ENCODE assay signal across 21 mouse cellular contexts in the genomic region with DNA sequence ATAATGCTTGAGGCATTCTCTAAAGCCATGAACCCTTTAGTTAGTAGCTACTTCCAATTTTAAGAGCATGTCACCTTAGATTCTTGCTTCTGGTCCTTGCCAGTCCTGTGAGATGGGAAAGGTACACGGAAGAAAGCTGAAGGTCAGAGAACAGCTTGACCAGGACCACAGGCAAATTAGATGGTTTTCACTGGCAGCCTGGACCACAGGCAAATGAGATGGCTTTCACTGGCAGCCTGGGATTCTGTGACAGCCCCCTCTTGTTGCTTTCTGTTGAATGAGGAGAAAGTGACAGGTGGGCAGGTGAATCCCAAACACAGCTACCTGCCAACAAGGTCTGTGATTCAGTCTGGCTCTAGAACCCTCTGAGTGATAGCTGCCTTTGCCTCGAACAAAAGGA. TPM values are rescaled to one million over a fixed set of nuclear protein-coding genes. Genes with fewer than 3 reads are reported as not detected.
A peak's percentile ranks its signal among the peaks of the same experiment; 100 is the strongest.
DNase-seq lines count a peak whose midpoint lies in the region; ATAC-seq and TF ChIP-seq lines count a peak whose summit lies in the region.
"Had no signal": no experiment of that assay in that cellular context is flagged by ENCODE, and none has a peak within 500 bp of the region (broad histone marks: within the 10 kb centered on the region; RNA-seq: fewer than 3 reads in every experiment).

No protein-coding gene starts in this region.

- H3K4me1 ChIP-seq in liver, embryonic 14.5 days (replicated peaks; ENCODE audit: control insufficient read depth in 2 of 2, insufficient read depth in 2 of 2, low read length in 1 of 2) = peaks cover 19 to 30% of the 10 kb centered on the region in 2 experiments
- peaks cover 4% of the 10 kb centered on the region; the same call in 1 of the 2 replicates for H3K4me1 ChIP-seq in liver, embryonic 11.5 days (replicated peaks; ENCODE audit: control insufficient read depth, insufficient read depth, low read length)
- H3K4me1 ChIP-seq in CH12.LX (ENCODE audit: control insufficient read depth in 1 of 2, insufficient read depth in 2 of 2) = peaks cover 4 to 15% of the 10 kb centered on the region in 2 experiments
- H3K4me1 ChIP-seq in embryonic fibroblast, embryonic 13.5 days (ENCODE audit: control insufficient read depth, insufficient read depth, low read length) = peaks cover 11% of the 10 kb centered on the region
- H3K4me1 ChIP-seq: embryonic facial prominence, embryonic 10.5 days; embryonic facial prominence, embryonic 12.5 days had no signal

- H3K79me2 ChIP-seq in CH12.LX (replicated peaks; ENCODE audit: control insufficient read depth, extremely low read depth, insufficient read depth, poor library complexity, severe bottlenecking) = no peaks in the 10 kb centered on the region

- no peak for ATAC-seq in liver, embryonic 14.5 days (ENCODE audit: insufficient read depth)
- ATAC-seq in liver, embryonic 11.5 days (replicated peaks; ENCODE audit: low FRiP score) = no peak
- ATAC-seq: activated CD4-positive, CD25-positive, alpha-beta regulatory T cell, adult 4 months had no signal

- no peaks in the 10 kb centered on the region for H3K9me3 ChIP-seq in liver, embryonic 14.5 days (ENCODE audit: control insufficient read depth, low read length)
- no peaks in the 10 kb centered on the region for H3K9me3 ChIP-seq in liver, embryonic 11.5 days (ENCODE audit: control insufficient read depth, low read length)
- H3K9me3 ChIP-seq in CH12.LX (replicated peaks; ENCODE audit: low read length) = peaks cover 3% of the 10 kb centered on the region
- H3K9me3 ChIP-seq: embryonic facial prominence, embryonic 10.5 days; embryonic facial prominence, embryonic 12.5 days; forebrain, embryonic 10.5 days; forebrain, embryonic 12.5 days; G1E had no signal

- WGBS in liver, embryonic 14.5 days (ENCODE audit: insufficient replicate concordance) = 59% methylated on average over 2 of the region's 2 CpGs
- 74% methylated on average over 2 of the region's 2 CpGs for WGBS in liver, embryonic 11.5 days

- in situ Hi-C loops in CH12.LX (cut with MboI; ENCODE audit: low pct_ligation_motif_present, low pct_unique_long_range_greater_than_20kb, low sequenced_read_pairs) = no loop called here

- TF ChIP-seq CTCF in liver, embryonic 14.5 days (IDR thresholded peaks at IDR 0.05; ENCODE audit: low read depth) = no peak
- TF ChIP-seq CTCF in CH12.LX (conservative IDR thresholded peaks at IDR 0.05 in 1 of 2, IDR thresholded peaks at IDR 0.05 in 1 of 2; ENCODE audit: low read depth in 2 of 2, low read length in 2 of 2) = no peak
- no peak for TF ChIP-seq CTCF in embryonic fibroblast, embryonic 13.5 days (IDR thresholded peaks at IDR 0.05; ENCODE audit: borderline replicate concordance, insufficient read depth, low read length)

- H3K4me2 ChIP-seq in liver, embryonic 14.5 days (ENCODE audit: low read depth) = no peak overlapping the region
- no peak overlapping the region for H3K4me2 ChIP-seq in liver, embryonic 11.5 days
- peak overlapping the region; percentile 58 for H3K4me2 ChIP-seq in CH12.LX (ENCODE audit: insufficient read depth, low read depth, poor library complexity, severe bottlenecking)
- H3K4me2 ChIP-seq: embryonic facial prominence, embryonic 12.5 days; forebrain, embryonic 12.5 days had no signal

- peak overlapping the region; percentile 21; the same call in 1 of the 2 replicates for H3K9ac ChIP-seq in liver, embryonic 14.5 days (replicated peaks)
- H3K9ac ChIP-seq in liver, embryonic 11.5 days (ENCODE audit: low read depth, low read length) = no peak overlapping the region
- H3K9ac ChIP-seq in CH12.LX (ENCODE audit: insufficient read depth, low read depth) = no peak overlapping the region
- H3K9ac ChIP-seq: embryonic facial prominence, embryonic 12.5 days; forebrain, embryonic 12.5 days had no signal

- dilution Hi-C loops in CH12.LX (cut with MboI; ENCODE audit: extremely low pct_ligation_motif_present, extremely low pct_unique_long_range_greater_than_20kb, low sequenced_read_pairs) = no loop called here

- no peak overlapping the region for H3K27ac ChIP-seq in liver, embryonic 14.5 days
- no peak overlapping the region for H3K27ac ChIP-seq in liver, embryonic 11.5 days (ENCODE audit: low read depth, low read length)
- no peak overlapping the region for H3K27ac ChIP-seq in CH12.LX (ENCODE audit: insufficient read depth, low read depth)
- peak overlapping the region; percentile 79 for H3K27ac ChIP-seq in embryonic fibroblast, embryonic 13.5 days (ENCODE audit: insufficient read depth, low read length)
- H3K27ac ChIP-seq: embryonic facial prominence, embryonic 10.5 days; embryonic facial prominence, embryonic 12.5 days; forebrain, embryonic 10.5 days; forebrain, embryonic 12.5 days had no signal

- TF ChIP-seq EP300 in liver, embryonic 14.5 days (IDR thresholded peaks at IDR 0.05; ENCODE audit: low read depth) = no peak
- peak; percentile 59 for TF ChIP-seq EP300 in CH12.LX (IDR thresholded peaks at IDR 0.05; ENCODE audit: low read length)

- DNase-seq in cerebellum, postnatal 14 days = peak; percentile 34 to 43
- no peak for DNase-seq in cerebellum, adult 9-10 months
- DNase-seq in liver, embryonic 14.5 days (ENCODE audit: low read depth in 3 of 3, low spot score in 3 of 3) = no peak
- no peak for DNase-seq in liver, embryonic 11.5 days (ENCODE audit: low spot score)
- no peak for DNase-seq in CH12.LX (ENCODE audit: extremely low read depth)
- DNase-seq in kidney, adult 8-10 months = no peak
- DNase-seq: adrenal gland, adult 8-10 months; adrenal gland, postnatal 14 days; adrenal gland, postnatal 36 days; cerebellum, adult 11-12 months; cerebellum, adult 8-10 months; cerebellum, postnatal 25 days had no signal

- H3K27me3 ChIP-seq in liver, embryonic 14.5 days (ENCODE audit: control insufficient read depth, insufficient read depth, low read length) = no peaks in the 10 kb centered on the region
- H3K27me3 ChIP-seq in liver, embryonic 11.5 days (replicated peaks; ENCODE audit: control insufficient read depth, insufficient read depth, low read length) = no peaks in the 10 kb centered on the region
- peaks cover 4% of the 10 kb centered on the region for H3K27me3 ChIP-seq in CH12.LX (replicated peaks)
- H3K27me3 ChIP-seq: embryonic facial prominence, embryonic 12.5 days; Patski had no signal

- H3K36me3 ChIP-seq in liver, embryonic 14.5 days (replicated peaks; ENCODE audit: control insufficient read depth, insufficient read depth, low read depth) = no peaks in the 10 kb centered on the region
- no peaks in the 10 kb centered on the region for H3K36me3 ChIP-seq in liver, embryonic 11.5 days (ENCODE audit: control insufficient read depth, insufficient read depth, low read length)
- H3K36me3 ChIP-seq in CH12.LX (replicated peaks in 1 of 2; ENCODE audit: control insufficient read depth in 1 of 2, insufficient read depth in 1 of 2, low read length in 1 of 2) = no peaks in the 10 kb centered on the region
- H3K36me3 ChIP-seq: embryonic facial prominence, embryonic 10.5 days; embryonic facial prominence, embryonic 12.5 days; forebrain, embryonic 10.5 days; forebrain, embryonic 12.5 days; G1E had no signal

- TF ChIP-seq RAD21 in CH12.LX (IDR thresholded peaks at IDR 0.05; ENCODE audit: low read depth, low read length) = no peak

- no peak for TF ChIP-seq POLR2A in CH12.LX (IDR thresholded peaks at IDR 0.05; ENCODE audit: low read depth, low read length)
- no peak for TF ChIP-seq POLR2A in embryonic fibroblast, embryonic 13.5 days (IDR thresholded peaks at IDR 0.05; ENCODE audit: low read depth, low read length)

- no peak overlapping the region for H3K4me3 ChIP-seq in liver, embryonic 14.5 days (ENCODE audit: insufficient read depth in 1 of 2, low read depth in 2 of 2, low read length in 2 of 2)
- H3K4me3 ChIP-seq in liver, embryonic 11.5 days (ENCODE audit: low read depth, low read length) = no peak overlapping the region
- no peak overlapping the region for H3K4me3 ChIP-seq in CH12.LX (replicated peaks in 1 of 3; ENCODE audit: low read depth in 2 of 3, low read length in 2 of 3, poor library complexity in 1 of 3)
- no peak overlapping the region for H3K4me3 ChIP-seq in embryonic fibroblast, embryonic 13.5 days (ENCODE audit: insufficient read depth, low read length)
- H3K4me3 ChIP-seq: embryonic facial prominence, embryonic 10.5 days; embryonic facial prominence, embryonic 12.5 days; erythroblast, embryonic 14.5 days; forebrain, embryonic 10.5 days; forebrain, embryonic 12.5 days had no signal

TF ChIP-seq in CH12.LX, 34 proteins besides CTCF, POLR2A, EP300 and RAD21 (continues in another document):
- TF ChIP-seq UBTF (IDR thresholded peaks at IDR 0.05; ENCODE audit: low read depth, low read length) (no peak), CHD2 (IDR thresholded peaks at IDR 0.05; ENCODE audit: low read length) (no peak), ZKSCAN1 (IDR thresholded peaks at IDR 0.05; ENCODE audit: borderline replicate concordance, low read depth, low read length) (no peak), MAFK (IDR thresholded peaks at IDR 0.05; ENCODE audit: insufficient replicate concordance, low read length) (peak; percentile 94), POLR2AphosphoS2 (IDR thresholded peaks at IDR 0.05; ENCODE audit: low read depth, low read length) (no peak), NRF1 (IDR thresholded peaks at IDR 0.05; ENCODE audit: low read depth, low read length) (no peak), MYC (IDR thresholded peaks at IDR 0.05; ENCODE audit: low read depth, low read length) (no peak), NELFE (IDR thresholded peaks at IDR 0.05; ENCODE audit: low read depth, low read length) (no peak), KAT2A (IDR thresholded peaks at IDR 0.05; ENCODE audit: insufficient replicate concordance, low read length) (no peak), SMC3 (IDR thresholded peaks at IDR 0.05; ENCODE audit: low read depth, low read length) (no peak), GABPA (IDR thresholded peaks at IDR 0.05; ENCODE audit: insufficient replicate concordance, low read depth, low read length) (no peak), ZC3H11A (IDR thresholded peaks at IDR 0.05; ENCODE audit: low read depth, low read length) (no peak), PAX5 (IDR thresholded peaks at IDR 0.05; ENCODE audit: low read length) (no peak), TCF12 (IDR thresholded peaks at IDR 0.05; ENCODE audit: low read depth, low read length) (peak; percentile 69), USF1 (IDR thresholded peaks at IDR 0.05; ENCODE audit: low read depth, low read length) (no peak), CHD1 (IDR thresholded peaks at IDR 0.05; ENCODE audit: low read depth, low read length) (no peak)

RNA-seq across cellular contexts. Expression of a gene that starts 33.4 kb away (rescaled TPM):
- polyA plus RNA-seq in liver, embryonic 14.5 days (2012; rRNA removed) = 97.1 and 138 TPM in 2 replicates
- 61.5 and 63.2 TPM in 2 replicates for polyA plus RNA-seq in liver, embryonic 14.5 days (2014; fragmentation: Nextera tagmentation; extraction: Ambion mirVana)
- 62.6 and 65.9 TPM in 2 replicates for polyA plus RNA-seq in liver, embryonic 11.5 days (2014; fragmentation: Nextera tagmentation; extraction: Ambion mirVana)
- 26.1 and 27.6 TPM in 2 replicates for total RNA-seq in CH12.LX (2012; rRNA removed)
- total RNA-seq in CH12.LX (2014; rRNA removed) = 94.3 and 101 TPM in 2 replicates
- polyA plus RNA-seq in CH12.LX (2012; ENCODE audit: insufficient read length, low read depth) = 53.2 and 53.4 TPM in 2 replicates
- polyA plus RNA-seq in embryonic fibroblast, embryonic 13.5 days (2011; ENCODE audit: insufficient read length, low read depth, missing spikeins) = 615 and 683 TPM in 2 replicates

Comparison
In these comparisons a context has a peak if more than half of its experiments do, and no peak if none do; other contexts are left out.
1. DNase-seq: peak in cerebellum, postnatal 14 days (2 of 2); none in cerebellum, adult 9-10 months (single experiment), liver, embryonic 14.5 days (0 of 3), liver, embryonic 11.5 days (single experiment), CH12.LX (single experiment) and kidney, adult 8-10 months (0 of 2).